Mouse (Mus musculus) small intestine, adult 2 months (tissue): ENCODE results near the gene Gdap2. TPM values are rescaled to one million over a fixed set of nuclear protein-coding genes. Genes with fewer than 3 reads are reported as not detected.

ENCODE experiments used
- H3K27ac ChIP-seq: fragments of 200-500 bp; 2 replicates; pipeline ENCODE4 v1.5.1; 2012; ENCODE audit warnings: low read depth, low read length, control low read depth, inconsistent platforms; ENCODE audit not compliant: insufficient read depth
- H3K27me3 ChIP-seq: fragments of 200-500 bp; 2 replicates; pipeline ENCODE4 v1.6.1; 2012; ENCODE audit warnings: mild to moderate bottlenecking, moderate library complexity, low read length, inconsistent platforms; ENCODE audit not compliant: control insufficient read depth, insufficient read depth
- H3K36me3 ChIP-seq: fragments of 200-500 bp; 2 replicates; pipeline ENCODE4 v1.6.1; 2012; ENCODE audit warnings: mild to moderate bottlenecking, low read length, control low read depth, inconsistent platforms; ENCODE audit not compliant: control insufficient read depth, insufficient read depth
- H3K4me1 ChIP-seq: fragments of 200-500 bp; 2 replicates; pipeline ENCODE4 v1.6.1; 2012; ENCODE audit warnings: low read length, inconsistent platforms, mixed read lengths; ENCODE audit not compliant: control insufficient read depth, insufficient read depth, insufficient read length
- H3K4me3 ChIP-seq: fragments of 200-500 bp; 2 replicates; pipeline ENCODE4 v1.5.1; 2012; ENCODE audit warnings: low read depth, mild to moderate bottlenecking, control low read depth, inconsistent platforms, low read length, moderate library complexity
- CTCF ChIP-seq: fragments of 200-500 bp; IDR thresholded peaks from 2 replicates; pipeline ENCODE4 v1.5.1; 2012; ENCODE audit warnings: low read depth, mild to moderate bottlenecking, control low read depth, inconsistent platforms, low read length, moderate library complexity, mixed read lengths; ENCODE audit not compliant: insufficient replicate concordance, insufficient read length; ENCODE audit errors: extremely low read depth
- POLR2A ChIP-seq: fragments of 200-500 bp; IDR thresholded peaks from 2 replicates; pipeline ENCODE4 v1.6.1; 2012; ENCODE audit warnings: low read depth, mild to moderate bottlenecking, control low read depth, inconsistent platforms, low read length, moderate library complexity
- WGBS: fragments of 180-500 bp; shearing (Covaris S2); methylation state at CpG from one replicate; pipeline ENCODE4 v1.1.7; 2018; 5-methylcytosine and 5-hydroxymethylcytosine counted together
- polyA plus RNA-seq: library from polyadenylated mRNA; depleted of rRNA; stranded (reverse); fragments of >200 nt; gene quantifications from 2 replicates; pipeline ENCODE4 v1.2.3, GENCODE M21; 2012; rRNA removed

Gdap2 gene
- polyA plus RNA-seq, 1 experiment: 6.2 TPM

DNA sequence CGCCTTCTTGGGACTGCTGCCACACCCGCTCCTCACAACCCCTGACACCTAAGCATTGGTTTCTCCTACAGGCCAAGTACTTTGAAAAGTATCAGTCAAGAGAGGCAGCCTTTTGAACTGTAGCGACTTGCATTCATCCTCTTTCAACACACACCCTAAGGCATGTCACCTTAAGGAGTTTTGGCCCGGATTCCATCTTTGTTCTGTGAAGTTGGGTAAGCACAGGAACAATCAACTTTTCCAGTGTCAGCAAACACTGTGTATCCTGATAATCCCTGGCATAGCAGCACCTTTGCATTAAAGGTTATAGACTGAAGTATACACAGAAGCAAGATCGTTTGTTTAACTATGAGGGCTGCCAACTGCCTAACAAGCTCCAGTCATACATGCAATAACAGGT, 53.3 kb downstream of the Gdap2 start:
- 67% methylated on average over 5 of the region's 5 CpGs for WGBS
- TF ChIP-seq CTCF: no peak
- TF ChIP-seq POLR2A: no peak

DNA sequence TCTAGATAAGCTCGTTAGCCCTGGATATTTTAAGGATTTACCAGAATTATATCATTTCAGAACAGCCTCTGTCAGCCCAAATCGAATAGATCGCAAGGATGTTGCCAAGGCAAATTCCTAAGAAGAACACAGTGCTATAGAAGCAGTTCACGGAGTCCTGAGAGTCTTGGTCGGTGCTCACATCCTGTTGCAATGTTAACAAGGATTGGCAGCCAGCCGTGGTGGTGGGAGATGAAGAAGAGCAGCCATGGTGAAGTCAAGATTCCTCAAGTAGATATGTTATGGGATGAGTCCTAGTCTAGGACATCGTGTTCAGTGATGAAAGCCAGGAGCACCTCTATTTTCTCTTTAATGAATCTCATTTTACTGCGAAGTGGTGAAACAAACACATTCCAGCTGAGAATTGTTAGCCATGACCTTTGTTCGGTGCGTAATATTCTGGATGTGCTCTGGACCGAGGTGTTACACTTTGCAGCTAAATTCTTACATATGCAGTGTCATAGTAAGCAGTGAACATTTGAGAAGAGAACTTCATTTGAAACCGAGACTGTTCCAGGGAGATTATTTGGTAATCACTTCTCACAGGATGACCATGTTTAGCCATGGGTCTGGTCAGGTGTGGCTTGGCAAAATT, 63.3 kb downstream of the Gdap2 start:
- TF ChIP-seq POLR2A (no peak), CTCF (no peak)
- H3K27ac ChIP-seq: no peak overlapping the region
- H3K36me3 ChIP-seq: no peaks in the 10 kb centered on the region
- WGBS: 71% methylated on average over 12 of the region's 12 CpGs
- no peaks in the 10 kb centered on the region for H3K4me1 ChIP-seq
- H3K4me3 ChIP-seq: no peak overlapping the region
- H3K27me3 ChIP-seq: no peaks in the 10 kb centered on the region

More for the DNA sequence above, 53.3 kb downstream of the Gdap2 start:
- H3K27me3 ChIP-seq: no peaks in the 10 kb centered on the region
- no peak overlapping the region for H3K27ac ChIP-seq
- H3K4me1 ChIP-seq: no peaks in the 10 kb centered on the region
- H3K4me3 ChIP-seq: no peak overlapping the region
- H3K36me3 ChIP-seq: no peaks in the 10 kb centered on the region

DNA sequence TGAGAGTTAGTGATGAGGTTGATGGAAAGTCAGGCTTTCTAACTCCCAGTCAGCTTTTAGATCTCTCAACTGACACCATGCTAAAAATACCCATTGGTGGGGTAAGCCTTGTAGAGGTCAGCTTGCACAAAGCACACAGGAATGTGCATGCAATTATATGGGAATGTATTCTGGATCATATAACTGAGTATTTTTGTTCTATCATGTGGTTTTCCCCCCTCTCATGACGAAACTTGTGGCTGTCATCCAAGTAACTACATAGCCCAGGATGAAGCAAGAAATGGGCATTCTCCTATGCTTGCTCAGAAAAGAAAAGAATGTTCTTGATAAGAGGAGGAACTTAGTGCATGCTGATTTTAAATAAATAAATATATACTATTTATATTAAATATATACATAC, 65.3 kb downstream of the Gdap2 start:
- H3K4me3 ChIP-seq: no peak overlapping the region
- 40% methylated on average over 1 of the region's 1 CpGs for WGBS
- H3K27me3 ChIP-seq: no peaks in the 10 kb centered on the region
- no peak overlapping the region for H3K27ac ChIP-seq
- no peaks in the 10 kb centered on the region for H3K36me3 ChIP-seq
- no peaks in the 10 kb centered on the region for H3K4me1 ChIP-seq
- TF ChIP-seq CTCF: no peak
- TF ChIP-seq POLR2A: no peak

DNA sequence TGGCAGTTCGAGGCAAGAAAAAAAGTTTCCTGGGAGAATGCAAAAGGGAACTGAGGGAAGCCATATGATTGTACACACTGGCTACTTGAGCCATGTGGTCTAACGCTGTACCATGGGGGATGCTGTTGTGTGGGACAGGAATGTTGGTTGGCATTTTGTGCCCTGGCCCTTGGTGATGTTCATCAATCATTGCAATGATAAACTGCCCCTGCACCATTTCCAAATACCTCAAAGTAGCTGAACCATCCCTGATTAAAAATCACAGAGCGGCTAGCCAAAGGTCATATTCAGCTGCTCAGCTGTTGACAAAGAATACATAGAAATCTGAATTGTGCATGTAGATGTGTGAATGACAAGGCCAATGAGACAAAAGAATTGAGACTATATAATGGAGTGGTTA, 66.8 kb downstream of the Gdap2 start:
- no peak for TF ChIP-seq POLR2A
- no peak for TF ChIP-seq CTCF
- no peaks in the 10 kb centered on the region for H3K27me3 ChIP-seq
- no peaks in the 10 kb centered on the region for H3K4me1 ChIP-seq
- WGBS: 82% methylated on average over 3 of the region's 3 CpGs
- H3K4me3 ChIP-seq: no peak overlapping the region
- H3K36me3 ChIP-seq: no peaks in the 10 kb centered on the region
- H3K27ac ChIP-seq: no peak overlapping the region

DNA sequence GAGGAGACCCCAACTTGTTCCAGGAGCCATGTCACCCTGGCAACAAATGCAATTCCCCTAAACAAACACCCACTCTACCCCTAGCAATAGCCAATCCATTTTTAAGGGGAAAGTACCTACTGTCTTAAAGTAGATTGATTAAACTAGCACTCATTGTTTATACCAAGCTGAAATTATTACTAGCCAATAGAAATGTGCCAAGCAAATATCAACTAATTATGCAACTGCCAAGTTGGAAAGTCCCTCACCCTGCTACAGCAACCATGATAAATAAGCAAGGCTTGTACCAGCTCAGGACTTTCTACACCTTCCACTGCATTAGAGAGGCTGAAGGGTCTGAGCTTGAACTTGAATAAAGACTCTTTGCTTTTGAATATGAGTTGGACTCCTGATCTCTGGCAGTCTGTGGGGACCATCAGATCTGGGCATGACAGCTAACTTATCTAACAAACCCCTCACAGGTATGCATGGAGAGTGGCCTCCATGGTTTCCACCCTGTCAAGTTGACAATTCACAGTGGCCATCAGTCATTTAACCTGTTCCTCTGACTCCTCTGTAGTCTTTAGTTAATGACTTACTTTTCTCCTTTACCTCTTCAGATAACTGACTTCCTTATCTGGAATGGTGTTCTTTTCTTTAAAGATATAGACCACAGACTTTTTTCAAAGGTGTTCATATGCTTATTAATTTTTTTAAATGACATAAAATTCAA, 74.7 kb downstream of the Gdap2 start:
- Histone ChIP-seq H3K27me3 (no peaks in the 10 kb centered on the region), H3K4me1 (no peaks in the 10 kb centered on the region), H3K36me3 (no peaks in the 10 kb centered on the region), H3K27ac (no peak overlapping the region), H3K4me3 (no peak overlapping the region)
- TF ChIP-seq CTCF (no peak), POLR2A (no peak)

DNA sequence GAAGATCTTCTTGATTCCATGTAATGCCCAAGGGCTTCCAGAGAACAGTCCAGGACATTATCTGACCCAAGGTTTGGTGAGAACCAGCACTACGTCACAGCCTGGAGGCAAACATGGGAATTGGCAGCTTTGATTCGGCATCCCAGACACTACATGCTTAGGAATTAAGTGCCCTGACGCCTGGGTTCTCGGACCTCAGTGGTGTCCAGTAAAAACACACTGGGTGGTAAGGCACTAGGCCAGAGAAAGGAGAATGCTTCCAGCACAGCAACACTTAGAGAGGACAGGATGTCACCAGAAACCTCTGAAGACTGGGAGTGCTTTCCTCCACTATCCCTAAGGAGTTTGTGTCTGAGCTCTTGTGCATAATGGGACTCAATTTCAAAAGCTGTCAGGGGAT, 80.0 kb downstream of the Gdap2 start:
- Histone ChIP-seq H3K27me3 (no peaks in the 10 kb centered on the region), H3K4me3 (no peak overlapping the region), H3K27ac (no peak overlapping the region), H3K36me3 (no peaks in the 10 kb centered on the region), H3K4me1 (no peaks in the 10 kb centered on the region)
- 86% methylated on average over 4 of the region's 4 CpGs for WGBS
- no peak for TF ChIP-seq POLR2A
- no peak for TF ChIP-seq CTCF

DNA sequence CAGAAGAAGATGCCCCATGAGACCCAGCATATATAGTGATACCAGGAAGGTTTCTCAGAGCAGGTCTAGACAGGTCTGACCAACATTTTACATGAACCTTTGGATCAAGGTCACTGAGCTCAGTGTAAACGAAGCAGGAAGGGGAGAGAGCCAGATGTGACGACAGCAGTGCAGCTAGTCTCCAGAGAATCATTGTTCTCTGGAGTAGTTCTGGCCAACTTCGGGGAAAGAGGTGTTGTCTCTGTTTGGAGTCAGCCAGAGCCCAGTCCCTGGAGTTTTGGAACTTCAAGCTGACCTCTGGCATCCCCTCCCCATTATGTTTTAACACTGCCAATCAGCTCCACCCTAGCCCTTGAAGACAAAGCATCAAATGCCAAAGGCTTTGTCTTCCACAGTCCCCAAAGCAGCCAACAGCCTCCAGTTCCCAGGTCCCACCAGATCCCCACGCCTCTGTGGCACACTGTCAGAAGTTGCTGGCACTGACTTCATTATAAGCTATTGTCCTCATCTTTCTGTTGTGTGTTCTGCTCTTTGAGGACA, 84.2 kb downstream of the Gdap2 start:
- H3K4me3 ChIP-seq: no peak overlapping the region
- no peak overlapping the region for H3K27ac ChIP-seq
- H3K4me1 ChIP-seq: no peaks in the 10 kb centered on the region
- TF ChIP-seq CTCF: no peak
- no peak for TF ChIP-seq POLR2A
- H3K27me3 ChIP-seq: no peaks in the 10 kb centered on the region
- no peaks in the 10 kb centered on the region for H3K36me3 ChIP-seq
- WGBS: 35% methylated on average over 4 of the region's 4 CpGs

Other genes with a start within 250 kb of the Gdap2 start
- 1.2 and 3.2 TPM in 2 replicates for gene Wdr3, start within 50 bp of the Gdap2 start, polyA plus RNA-seq